Mouse (Mus musculus): ENCODE data around the gene Atg14.
"Not testable (repeated sequence)": the region's sequence is repeated elsewhere in the genome, so short reads cannot be mapped to it uniquely, and the experiment has no call there.

Atg14 gene

GRCm38 (mm10) chr14:47542283-47542682 lies 28.2 kb downstream of the Atg14 start:
- no peak for DNase-seq

- DNase-seq = no peak
These were observed 29.0 kb downstream of the Atg14 start for GRCm38 (mm10) chr14:47541325-47541948.

GRCm38 (mm10) chr14:47535096-47535495 lies 35.4 kb downstream of the Atg14 start:
- DNase-seq = peak in 1 of 2 experiments; percentile 15

- DNase-seq = no peak
These were observed 36.3 kb downstream of the Atg14 start for GRCm38 (mm10) chr14:47534176-47534525.

DNA sequence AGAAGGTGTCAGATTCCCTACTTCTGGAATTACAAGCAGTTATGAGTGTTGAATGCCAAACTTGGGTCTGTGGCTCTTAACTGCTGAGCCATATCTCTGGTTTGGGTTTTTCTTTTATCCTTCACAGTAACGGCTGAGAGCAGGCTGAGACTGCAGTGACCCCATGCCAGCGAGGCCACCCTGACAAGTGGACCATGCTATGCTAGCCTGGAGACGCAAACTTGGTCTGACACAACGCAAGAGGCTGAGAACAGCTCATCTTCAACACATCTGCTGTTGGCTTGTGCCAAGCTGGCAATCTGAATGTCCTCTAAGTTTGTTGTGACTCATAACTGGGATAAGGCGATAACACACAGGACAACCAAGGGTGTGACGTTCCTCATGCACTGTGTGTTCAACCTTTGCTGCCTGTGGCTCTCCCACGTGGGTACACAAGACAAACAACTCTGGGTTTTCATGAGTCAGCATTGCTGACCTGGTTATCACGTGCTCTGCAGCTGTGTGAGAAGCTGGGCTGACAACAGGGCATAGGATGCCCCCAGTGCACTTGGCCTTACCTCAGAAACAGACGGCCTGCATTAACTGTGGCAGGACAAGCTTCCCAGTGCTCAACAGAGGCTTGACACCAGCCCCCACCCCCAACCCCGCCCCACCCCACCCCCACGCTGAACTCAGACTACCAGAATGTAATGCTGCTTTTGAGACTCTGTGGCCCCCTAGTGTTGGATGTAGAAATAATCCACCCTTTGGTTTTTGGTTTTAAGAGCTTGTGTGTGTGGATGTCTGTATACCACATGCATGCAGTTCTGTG lies 36.9 kb downstream of the Atg14 start:
- peak; percentile 59 to 72 for DNase-seq

DNA sequence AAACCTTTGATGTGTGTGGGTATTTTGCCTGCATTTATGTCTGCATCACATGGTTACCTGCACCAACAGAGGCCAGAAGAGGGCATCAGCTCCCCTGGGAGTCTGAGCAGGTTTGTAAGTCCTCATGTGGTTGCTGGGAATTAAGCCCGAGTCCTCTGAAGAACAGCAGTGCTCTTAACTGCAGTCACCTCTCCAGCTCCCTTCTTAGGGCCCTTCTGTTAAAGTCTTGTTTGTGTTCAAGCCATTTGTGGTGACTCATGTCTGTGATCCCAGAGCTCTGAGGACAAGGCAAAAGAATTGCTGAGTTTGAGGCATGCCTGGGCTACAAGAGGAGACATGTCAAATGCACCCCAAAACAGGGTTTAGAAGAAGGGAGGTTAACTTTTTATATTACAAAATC lies 38.0 kb downstream of the Atg14 start:
- DNase-seq = no peak

DNA sequence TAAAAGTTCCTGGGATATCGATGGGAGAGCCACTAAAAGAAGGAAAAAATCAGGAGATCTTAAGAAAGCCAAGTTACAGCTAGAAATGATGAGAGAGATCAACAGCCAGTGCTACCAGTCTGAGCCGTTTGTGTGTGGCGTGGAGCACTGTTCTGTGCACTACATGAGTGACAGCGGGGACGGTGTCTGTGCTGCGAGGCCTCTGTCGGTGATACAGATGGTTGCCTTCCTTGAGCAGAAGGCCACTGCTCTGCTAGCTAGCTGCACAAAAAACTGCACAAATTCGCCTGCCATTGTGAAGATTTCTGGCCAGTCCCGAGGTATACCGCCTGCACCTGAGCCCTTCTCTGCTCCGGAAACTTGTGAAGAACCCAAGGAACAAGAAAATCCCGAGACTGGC lies 40.9 kb downstream of the Atg14 start:
- not testable (repeated sequence) for DNase-seq

GRCm38 (mm10) chr14:47529019-47529418 lies 41.4 kb downstream of the Atg14 start:
- peak; percentile 48 to 67 for DNase-seq

- no peak for DNase-seq
These were observed 42.2 kb downstream of the Atg14 start for GRCm38 (mm10) chr14:47528293-47528692.

- no peak for DNase-seq
These were observed 42.6 kb downstream of the Atg14 start for GRCm38 (mm10) chr14:47527833-47528232.

DNA sequence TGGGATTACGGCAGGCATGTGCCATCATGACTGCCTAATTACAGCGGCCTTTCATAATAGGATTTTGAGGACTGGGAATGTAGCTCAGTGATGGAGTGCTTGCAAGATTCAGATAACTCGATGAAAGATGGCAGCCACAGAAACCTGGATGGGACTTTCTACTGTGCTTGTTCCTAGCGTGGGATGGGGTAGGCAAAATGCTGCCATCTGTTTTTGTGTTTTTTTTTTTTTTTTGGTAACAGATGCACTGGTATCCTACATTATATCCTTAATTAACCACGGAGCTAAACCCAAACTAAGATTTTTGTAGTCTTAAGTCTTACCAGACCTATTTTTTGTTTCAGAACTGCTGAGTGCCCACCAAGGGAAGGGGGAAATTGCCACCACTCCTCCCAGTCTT lies 44.6 kb downstream of the Atg14 start:
- no peak for DNase-seq

- no peak for DNase-seq
These were observed 45.1 kb downstream of the Atg14 start for GRCm38 (mm10) chr14:47525374-47525773.

DNA sequence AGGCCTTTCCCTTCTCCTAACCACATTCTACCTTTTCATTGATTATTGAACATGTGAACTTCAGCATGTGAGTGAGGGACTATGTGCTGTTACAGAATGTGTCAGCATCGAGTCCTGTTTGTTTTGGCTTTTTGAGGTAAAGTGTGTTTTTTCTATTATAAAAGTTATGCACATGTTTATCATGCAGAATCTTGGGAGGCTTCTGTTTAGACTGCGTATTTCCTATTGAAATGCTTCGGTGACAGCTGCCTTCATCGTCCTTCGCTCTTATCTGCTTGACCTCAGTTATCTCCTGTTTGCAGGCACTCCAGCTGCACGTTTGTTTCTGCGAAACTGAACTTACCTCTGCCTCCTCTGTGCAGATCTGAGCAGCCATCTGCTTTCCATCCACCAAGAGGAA lies 48.1 kb downstream of the Atg14 start:
- no peak for DNase-seq

DNA sequence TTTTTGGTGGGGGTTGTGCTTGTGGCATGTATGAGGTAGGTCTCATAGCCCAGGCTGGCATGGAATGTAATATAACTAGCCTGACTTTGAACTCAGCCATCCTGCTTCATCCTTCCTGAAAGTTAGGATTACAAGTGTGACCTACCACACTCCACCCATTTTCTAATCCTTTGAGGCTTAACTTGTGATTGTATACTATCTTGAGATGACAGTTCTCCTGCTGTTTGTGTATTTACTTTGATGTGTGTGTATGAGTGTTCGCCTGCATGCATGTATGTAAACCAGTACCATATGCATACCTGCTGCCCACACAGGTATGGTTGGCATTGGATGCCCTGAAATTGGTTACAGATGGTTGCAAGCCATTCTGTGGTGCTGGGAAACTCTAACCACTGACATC lies 48.8 kb downstream of the Atg14 start:
- DNase-seq = no peak

- no peak for DNase-seq
These were observed 49.5 kb downstream of the Atg14 start for GRCm38 (mm10) chr14:47520751-47521449.

GRCm38 (mm10) chr14:47518619-47519018 lies 51.8 kb downstream of the Atg14 start:
- DNase-seq = peak in 1 of 2 experiments; percentile 24

- DNase-seq = no peak
These were observed 53.7 kb downstream of the Atg14 start for GRCm38 (mm10) chr14:47516755-47517154.

- peak in 1 of 2 experiments; percentile 10 for DNase-seq
These were observed 54.8 kb downstream of the Atg14 start for GRCm38 (mm10) chr14:47515636-47516035.

GRCm38 (mm10) chr14:47514816-47515453 lies 55.5 kb downstream of the Atg14 start:
- DNase-seq = peak; percentile 60 to 73

- DNase-seq = no peak
These were observed 56.8 kb downstream of the Atg14 start for GRCm38 (mm10) chr14:47513606-47514005.

DNA sequence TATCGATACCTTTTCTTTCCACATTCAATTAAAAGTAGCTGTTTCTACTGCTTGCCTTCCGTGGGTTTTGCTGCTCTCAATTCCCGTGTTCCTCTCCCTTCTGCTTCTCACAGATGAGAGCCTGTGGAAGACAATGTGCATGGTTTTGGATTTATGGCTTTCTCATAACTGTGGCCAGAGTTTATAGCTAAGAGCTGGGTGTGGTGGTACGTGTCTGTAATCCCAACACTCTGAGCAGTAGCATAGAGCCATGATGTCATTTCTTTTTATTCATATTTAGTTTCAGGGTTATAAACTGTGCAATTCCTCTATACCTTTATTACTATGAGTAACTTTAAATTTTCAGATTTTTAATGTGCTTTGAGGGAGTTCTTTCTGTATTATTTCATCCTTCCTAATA lies 60.2 kb downstream of the Atg14 start:
- no peak for DNase-seq

DNA sequence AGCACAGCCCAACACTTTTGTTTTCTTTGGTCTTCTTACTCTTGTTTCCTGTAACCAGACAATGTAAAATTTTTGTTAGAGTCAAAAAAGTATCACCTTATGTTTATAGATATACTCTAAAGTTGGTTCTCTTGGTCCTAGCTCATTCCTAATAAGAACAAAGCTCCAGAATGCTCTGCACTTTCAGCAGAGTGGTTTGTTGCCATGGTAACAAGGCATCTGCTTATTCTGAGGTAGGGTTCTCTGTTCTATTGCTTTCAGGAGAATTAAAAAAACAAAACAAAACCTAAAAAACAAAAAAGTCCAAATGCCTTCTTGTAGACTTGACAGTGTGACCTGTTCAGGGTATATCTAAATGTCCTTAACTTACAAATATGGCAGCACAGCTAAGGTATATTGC lies 62.4 kb downstream of the Atg14 start:
- no peak for DNase-seq

DNA sequence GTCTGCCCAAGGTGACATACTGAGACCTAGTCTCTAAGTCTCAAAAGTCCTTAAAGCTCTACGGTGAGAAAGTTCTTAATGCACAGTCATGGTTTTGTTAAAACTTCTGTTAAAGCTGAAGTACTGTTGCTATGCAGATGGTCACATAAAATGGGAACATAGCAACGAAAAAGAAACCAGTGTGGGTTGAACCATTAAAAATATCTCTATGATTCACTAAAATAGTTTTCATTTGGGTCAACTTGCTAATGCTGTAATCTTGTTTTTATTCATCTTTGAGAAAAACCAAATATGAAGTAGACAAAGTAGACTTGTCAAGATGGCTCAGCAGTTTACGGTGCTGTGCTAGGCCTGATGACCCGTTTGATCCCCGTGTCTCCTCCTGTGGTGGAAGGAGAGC lies 63.8 kb downstream of the Atg14 start:
- no peak for DNase-seq

All from kidney, postnatal 4 days (tissue).